Mouse (Mus musculus) forebrain, postnatal 0 days (tissue): ENCODE data around the gene Fam69a. TPM values are rescaled to one million over a fixed set of nuclear protein-coding genes. Genes with fewer than 3 reads are reported as not detected.

ENCODE experiments used
- ATAC-seq: fragments of 200-750 bp; cut with Nextera tagmentation; 2 replicates; pipeline ENCODE4 v1.8.0; 2017; ENCODE audit warnings: mild to moderate bottlenecking, moderate library complexity
- DNase-seq: peaks from one replicate; pipeline ENCODE4 v3.0.0-alpha.2; 2015
- H3K27ac ChIP-seq: fragments of 300-500 bp; sonication (generic); 2 replicates; pipeline ENCODE4 v1.5.1; 2014; ENCODE audit warnings: low read depth, mild to moderate bottlenecking, antibody characterized with exemption, low read length, moderate library complexity, mixed read lengths
- H3K27me3 ChIP-seq: fragments of 300-500 bp; sonication (generic); 2 replicates; pipeline ENCODE4 v1.6.1; 2014; ENCODE audit warnings: mild to moderate bottlenecking, low read length, mixed read lengths; ENCODE audit not compliant: insufficient read depth
- H3K36me3 ChIP-seq: fragments of 300-500 bp; sonication (generic); 2 replicates; pipeline ENCODE4 v1.6.1; 2014; ENCODE audit warnings: mild to moderate bottlenecking, moderate library complexity; ENCODE audit not compliant: insufficient read depth
- H3K4me1 ChIP-seq: fragments of 300-500 bp; sonication (generic); 2 replicates; pipeline ENCODE4 v1.6.1; 2014; ENCODE audit warnings: antibody characterized with exemption; ENCODE audit not compliant: insufficient read depth
- H3K4me2 ChIP-seq: fragments of 300-500 bp; sonication (generic); 2 replicates; pipeline ENCODE4 v1.6.1; 2014; ENCODE audit warnings: low read depth, mild to moderate bottlenecking, moderate library complexity
- H3K4me3 ChIP-seq: fragments of 300-500 bp; sonication (generic); 2 replicates; pipeline ENCODE4 v1.5.1; 2014; ENCODE audit warnings: low read depth, low read length, mixed read lengths
- H3K9ac ChIP-seq: fragments of 300-500 bp; sonication (generic); 2 replicates; pipeline ENCODE4 v1.6.1; 2014; ENCODE audit warnings: mild to moderate bottlenecking
- H3K9me3 ChIP-seq: fragments of 300-500 bp; sonication (generic); 2 replicates; pipeline ENCODE4 v1.6.1; 2016; ENCODE audit warnings: low read length
- CTCF ChIP-seq: sonication (generic); IDR thresholded peaks from 2 replicates; pipeline ENCODE4 v1.5.1; 2016; ENCODE audit warnings: antibody characterized with exemption, control low read depth, low read depth
- WGBS: fragments of 180-500 bp; shearing (Covaris S2); extraction: QIAGEN DNeasy Blood & Tissue Kit; methylation state at CpG from one replicate; pipeline ENCODE4 v1.1.7; 2014; 5-methylcytosine and 5-hydroxymethylcytosine counted together
- polyA plus RNA-seq: library from polyadenylated mRNA; unstranded; fragments of >200 nt; fragmentation: Nextera tagmentation; extraction: Ambion mirVana; gene quantifications from 2 replicates; pipeline ENCODE4 v1.2.1, GENCODE M21; 2015
- total RNA-seq: library from RNA; depleted of rRNA; stranded (reverse); fragments of >200 nt; gene quantifications from 2 replicates; pipeline ENCODE4 v1.2.3, GENCODE M21; 2014

Fam69a gene
- total and polyA plus RNA-seq, 2 experiments from 2014 or later, result 28.5 to 60.9 TPM

DNA sequence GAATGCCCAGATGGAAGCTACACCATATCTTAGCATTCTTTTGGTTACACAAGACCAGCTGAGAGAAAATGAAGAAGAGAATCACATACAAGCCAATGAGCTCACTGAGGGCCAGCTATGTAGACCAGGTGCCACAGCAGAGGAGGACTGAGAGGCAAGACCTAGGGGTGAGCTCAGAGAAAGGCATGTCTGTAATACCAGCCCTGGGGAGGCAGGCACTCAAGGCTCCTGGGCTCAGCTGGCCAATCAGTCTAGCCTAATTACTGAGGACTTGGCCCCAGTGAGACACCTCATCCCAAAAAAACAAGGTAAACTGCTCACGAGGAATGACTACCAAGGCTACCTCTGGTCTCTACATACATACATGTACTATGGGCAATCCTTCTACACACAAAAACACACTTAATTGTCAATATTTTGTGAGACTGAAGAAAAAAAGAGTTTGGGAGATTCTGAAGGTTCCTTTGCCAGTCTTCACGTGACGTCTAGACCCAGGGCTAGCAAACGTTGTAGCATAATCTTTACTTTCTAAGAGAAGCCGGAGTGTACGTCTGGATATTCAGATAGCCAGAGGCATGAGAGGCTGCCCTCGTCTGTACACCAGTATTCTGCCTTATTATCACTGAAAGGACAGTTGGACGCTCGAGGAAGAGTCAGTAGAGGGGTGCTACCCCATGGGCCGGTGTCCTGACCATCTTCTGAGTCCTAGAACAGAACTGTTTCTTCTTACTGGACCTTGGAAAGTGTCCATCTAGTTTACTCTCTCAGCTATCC lies 51.9 kb downstream of the Fam69a start:
- DNase-seq (no peak), ATAC-seq (no peak)
- WGBS, result 91% methylated on average over 10 of the region's 10 CpGs
- no peak overlapping the region for H3K27ac ChIP-seq
- no peak overlapping the region for H3K9ac ChIP-seq
- H3K4me1 ChIP-seq, result no peaks in the 10 kb centered on the region
- no peak overlapping the region for H3K4me2 ChIP-seq
- H3K27me3 ChIP-seq, result no peaks in the 10 kb centered on the region
- H3K4me3 ChIP-seq, result no peak overlapping the region
- no peak for TF ChIP-seq CTCF
- no peaks in the 10 kb centered on the region for H3K36me3 ChIP-seq
- no peaks in the 10 kb centered on the region for H3K9me3 ChIP-seq

DNA sequence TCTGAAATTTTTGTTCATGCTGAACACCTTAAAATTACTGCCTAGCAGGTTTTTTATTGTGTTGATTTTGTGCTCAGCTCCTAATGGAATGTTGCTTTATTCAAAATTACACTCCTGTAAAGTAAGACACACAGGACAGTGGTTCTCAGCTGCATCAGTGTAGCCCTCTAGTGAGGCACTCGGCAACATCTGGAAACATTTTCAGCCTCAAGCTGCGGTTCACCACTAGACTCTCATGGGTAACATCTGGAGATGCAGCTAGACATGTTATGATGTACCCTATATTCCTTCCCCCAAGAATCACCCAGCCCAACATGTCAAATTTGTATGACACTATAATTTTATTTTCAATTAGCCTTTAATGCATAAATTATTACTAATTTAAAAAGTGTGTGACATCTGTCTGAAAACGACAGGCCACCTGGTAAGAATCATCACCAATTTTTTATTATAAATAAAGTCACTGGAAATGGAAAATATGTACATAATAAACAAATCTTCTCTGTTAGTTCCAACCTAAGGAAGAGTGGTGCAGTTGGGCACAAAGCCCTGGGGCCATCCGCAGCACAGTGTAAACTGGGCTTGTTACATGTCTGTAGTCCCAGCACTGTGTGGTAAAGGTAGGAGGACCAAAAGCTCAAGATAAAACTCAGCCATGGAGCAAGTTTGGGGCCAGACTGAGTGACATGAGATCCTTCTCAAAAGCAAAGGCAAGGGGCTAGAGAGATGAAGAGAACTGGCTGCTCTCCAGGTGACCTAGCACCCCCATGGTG lies 53.5 kb downstream of the Fam69a start:
- DNase-seq (no peak), ATAC-seq (no peak)
- TF ChIP-seq CTCF, result no peak
- Histone ChIP-seq H3K9me3 (no peaks in the 10 kb centered on the region), H3K27me3 (no peaks in the 10 kb centered on the region), H3K4me2 (no peak overlapping the region), H3K9ac (no peak overlapping the region), H3K4me3 (no peak overlapping the region), H3K4me1 (no peaks in the 10 kb centered on the region), H3K36me3 (no peaks in the 10 kb centered on the region), H3K27ac (no peak overlapping the region)
- WGBS, result 79% methylated on average over 4 of the region's 4 CpGs

DNA sequence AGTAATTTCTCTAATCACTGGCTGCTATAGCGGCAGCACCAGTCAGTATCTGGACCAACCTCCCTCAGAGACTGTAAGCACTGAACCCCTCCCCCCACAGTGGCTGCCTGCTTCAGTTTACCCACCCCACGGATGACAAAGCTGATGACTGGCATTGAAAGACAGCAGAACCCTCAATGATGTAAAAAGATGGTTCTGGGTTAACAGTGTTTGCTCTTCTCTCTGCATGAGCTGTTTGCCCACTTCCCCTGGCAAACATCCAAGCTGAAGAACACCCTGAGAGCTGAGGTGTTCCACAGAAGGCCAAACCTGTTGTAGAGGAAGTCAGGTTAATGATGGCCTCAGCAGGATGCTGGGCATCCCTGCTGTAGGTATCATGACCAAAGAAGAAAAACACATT lies 54.3 kb downstream of the Fam69a start:
- H3K27me3 ChIP-seq, result no peaks in the 10 kb centered on the region
- H3K4me1 ChIP-seq, result no peaks in the 10 kb centered on the region
- H3K9me3 ChIP-seq, result no peaks in the 10 kb centered on the region
- no peak for ATAC-seq
- no peak overlapping the region for H3K27ac ChIP-seq
- H3K9ac ChIP-seq, result no peak overlapping the region
- H3K4me2 ChIP-seq, result no peak overlapping the region
- DNase-seq, result no peak
- H3K36me3 ChIP-seq, result no peaks in the 10 kb centered on the region
- 41% methylated on average over 2 of the region's 2 CpGs for WGBS
- no peak overlapping the region for H3K4me3 ChIP-seq
- TF ChIP-seq CTCF, result no peak

GRCm38 (mm10) chr5:107926550-107927249 lies 60.2 kb downstream of the Fam69a start:
- Histone ChIP-seq H3K9me3 (no peaks in the 10 kb centered on the region), H3K27ac (no peak overlapping the region), H3K4me1 (no peaks in the 10 kb centered on the region), H3K36me3 (no peaks in the 10 kb centered on the region), H3K27me3 (no peaks in the 10 kb centered on the region), H3K4me3 (no peak overlapping the region), H3K4me2 (no peak overlapping the region), H3K9ac (no peak overlapping the region)
- ATAC-seq, result no peak
- TF ChIP-seq CTCF, result no peak
- 84% methylated on average over 11 of the region's 11 CpGs for WGBS
- DNase-seq, result no peak

DNA sequence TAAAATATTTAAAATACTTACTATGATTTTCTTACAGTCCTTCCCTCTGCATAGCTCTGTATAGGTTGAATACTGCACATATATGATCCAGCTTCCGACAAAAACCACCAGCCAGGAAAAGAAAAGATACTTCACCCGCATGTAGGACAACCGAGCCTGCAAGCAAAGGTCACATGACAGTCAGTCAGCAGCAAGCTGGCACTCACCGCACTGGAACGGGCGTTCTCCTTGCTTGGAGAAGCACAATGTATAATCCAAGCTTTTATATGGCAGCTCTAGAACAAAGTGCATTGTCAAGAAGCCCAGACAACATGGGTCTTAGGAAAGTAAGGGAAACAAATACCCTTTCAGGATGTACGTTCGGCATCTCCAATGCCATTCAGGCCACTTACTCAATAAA lies 62.3 kb downstream of the Fam69a start:
- Histone ChIP-seq H3K27me3 (no peaks in the 10 kb centered on the region), H3K9me3 (no peaks in the 10 kb centered on the region), H3K4me3 (no peak overlapping the region), H3K4me2 (no peak overlapping the region), H3K4me1 (no peaks in the 10 kb centered on the region), H3K9ac (no peak overlapping the region), H3K36me3 (no peaks in the 10 kb centered on the region), H3K27ac (no peak overlapping the region)
- ATAC-seq (no peak), DNase-seq (no peak)
- TF ChIP-seq CTCF, result no peak
- WGBS, result 65% methylated on average over 8 of the region's 8 CpGs

DNA sequence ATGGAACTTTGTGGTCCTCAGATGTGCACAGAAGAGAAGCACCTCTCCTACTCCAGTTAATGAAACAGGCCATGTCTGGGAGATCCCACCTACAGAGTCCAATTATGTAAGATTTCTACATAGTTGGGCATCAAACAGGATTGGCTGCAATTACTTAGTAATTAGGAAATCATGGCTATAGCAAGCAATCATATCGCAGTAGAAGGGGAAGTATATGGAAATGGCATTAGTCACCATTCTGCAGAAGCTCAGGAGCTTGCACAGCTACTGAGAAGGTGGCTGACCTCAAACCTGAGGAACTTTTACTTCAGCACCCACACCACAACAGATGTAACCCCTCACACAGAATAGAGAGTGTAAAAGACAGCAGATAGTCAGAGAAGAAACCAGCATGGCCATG lies 64.0 kb downstream of the Fam69a start:
- 80% methylated on average over 1 of the region's 1 CpGs for WGBS
- no peaks in the 10 kb centered on the region for H3K27me3 ChIP-seq

More for the DNA sequence above, 64.0 kb downstream of the Fam69a start:
- Histone ChIP-seq H3K27ac (no peak overlapping the region), H3K4me1 (no peaks in the 10 kb centered on the region), H3K4me3 (no peak overlapping the region), H3K36me3 (no peaks in the 10 kb centered on the region), H3K9me3 (no peaks in the 10 kb centered on the region), H3K9ac (no peak overlapping the region), H3K4me2 (no peak overlapping the region)
- no peak for TF ChIP-seq CTCF
- DNase-seq (no peak), ATAC-seq (no peak)
